Mouse (Mus musculus) thymus, adult 2 months (tissue): ENCODE results near the gene Wdr4. TPM values are rescaled to one million over a fixed set of nuclear protein-coding genes. Genes with fewer than 3 reads are reported as not detected.

Experiments used
- DNase-seq: peaks from one replicate; pipeline ENCODE4 v3.0.0; 2021
- H3K27ac ChIP-seq: fragments of 200-500 bp; 2 replicates; pipeline ENCODE4 v1.5.1; 2012; ENCODE audit warnings: low read length, control low read depth; ENCODE audit not compliant: control insufficient read depth, insufficient read depth
- H3K27me3 ChIP-seq: fragments of 200-500 bp; 2 replicates; pipeline ENCODE4 v1.6.1; 2012; ENCODE audit warnings: mild to moderate bottlenecking, low read length, moderate library complexity, mixed read lengths; ENCODE audit not compliant: control insufficient read depth, insufficient read depth
- H3K36me3 ChIP-seq: fragments of 200-500 bp; 2 replicates; pipeline ENCODE4 v1.6.1; 2012; ENCODE audit warnings: mild to moderate bottlenecking, low read length, moderate library complexity; ENCODE audit not compliant: control insufficient read depth, insufficient read depth
- H3K4me1 ChIP-seq: fragments of 200-500 bp; replicated peaks from 2 replicates; pipeline ENCODE4 v1.6.1; 2012; ENCODE audit warnings: low read length; ENCODE audit not compliant: control insufficient read depth, insufficient read depth
- H3K4me3 ChIP-seq: fragments of 200-500 bp; 2 replicates; pipeline ENCODE4 v1.5.1; 2012; ENCODE audit warnings: mild to moderate bottlenecking, low read length, control low read depth, moderate library complexity; ENCODE audit not compliant: control insufficient read depth, insufficient read depth
- CTCF ChIP-seq: fragments of 200-500 bp; IDR thresholded peaks from 2 replicates; pipeline ENCODE4 v1.5.1; 2012; ENCODE audit warnings: mild to moderate bottlenecking, control low read depth, low read length, moderate library complexity, borderline replicate concordance; ENCODE audit not compliant: control insufficient read depth, poor library complexity, insufficient read depth; ENCODE audit errors: extremely low read depth
- POLR2A ChIP-seq: fragments of 200-500 bp; IDR thresholded peaks from 2 replicates; pipeline ENCODE4 v1.6.1; 2012; ENCODE audit warnings: mild to moderate bottlenecking, low read length, control low read depth, moderate library complexity; ENCODE audit not compliant: control insufficient read depth, poor library complexity, insufficient read depth; ENCODE audit errors: extremely low read depth
- WGBS: fragments of 180-500 bp; shearing (Covaris S2); methylation state at CpG from one replicate; pipeline ENCODE4 v1.1.7; 2018; 5-methylcytosine and 5-hydroxymethylcytosine counted together
- polyA plus RNA-seq: library from polyadenylated mRNA; depleted of rRNA; stranded (reverse); fragments of >200 nt; gene quantifications from 2 replicates; pipeline ENCODE4 v1.2.3, GENCODE M21; 2012

Wdr4 gene
- polyA plus RNA-seq, 1 experiment: 36.5 TPM

- Histone ChIP-seq H3K4me3 (no peak overlapping the region), H3K27ac (peak overlapping the region; percentile 8), H3K36me3 (0 out of 2 replicates have a peak, but pooled peaks cover 4% of the 10 kb centered on the region), H3K27me3 (no peaks in the 10 kb centered on the region), H3K4me1 (peaks cover 9% of the 10 kb centered on the region)
- DNase-seq: no peak
- TF ChIP-seq CTCF (no peak), POLR2A (no peak)
- WGBS: 37% methylated on average over 3 of the region's 3 CpGs
Measured at GRCm38 (mm10) chr17:31520895-31521294, 1.1 kb upstream of the Wdr4 start.

GRCm38 (mm10) chr17:31519344-31519945 lies 335 bp downstream of the Wdr4 start:
- Histone ChIP-seq H3K4me1 (peaks cover 9% of the 10 kb centered on the region), H3K4me3 (peak overlapping the region; percentile 25), H3K36me3 (no peaks in the 10 kb centered on the region), H3K27ac (peak overlapping the region; percentile 28; the same call in 1 of the 2 replicates), H3K27me3 (no peaks in the 10 kb centered on the region)
- WGBS: 4% methylated on average over 7 of the region's 7 CpGs
- TF ChIP-seq POLR2A (no peak), CTCF (no peak)
- DNase-seq: no peak

GRCm38 (mm10) chr17:31514696-31515095 lies 5.1 kb downstream of the Wdr4 start:
- Histone ChIP-seq H3K4me1 (peaks cover 2% of the 10 kb centered on the region; the same call in 1 of the 2 replicates), H3K36me3 (no peaks in the 10 kb centered on the region), H3K27ac (no peak overlapping the region), H3K27me3 (no peaks in the 10 kb centered on the region), H3K4me3 (no peak overlapping the region)
- no peak for DNase-seq
- WGBS: 67% methylated on average over 1 of the region's 1 CpGs
- no peak for TF ChIP-seq POLR2A
- no peak for TF ChIP-seq CTCF

- no peak for TF ChIP-seq CTCF
- no peak for TF ChIP-seq POLR2A
- H3K36me3 ChIP-seq: no peaks in the 10 kb centered on the region
- H3K4me1 ChIP-seq: peaks cover 2% of the 10 kb centered on the region; the same call in 1 of the 2 replicates
- peak overlapping the region; percentile 54 for H3K4me3 ChIP-seq
- WGBS: 17% methylated on average over 6 of the region's 6 CpGs
- DNase-seq: no peak
- no peaks in the 10 kb centered on the region for H3K27me3 ChIP-seq
- no peak overlapping the region for H3K27ac ChIP-seq
Measured at GRCm38 (mm10) chr17:31512593-31512992, 7.2 kb downstream of the Wdr4 start.

- Histone ChIP-seq H3K4me1 (peaks cover 2% of the 10 kb centered on the region; the same call in 1 of the 2 replicates), H3K4me3 (peak overlapping the region; percentile 54), H3K27me3 (no peaks in the 10 kb centered on the region), H3K36me3 (no peaks in the 10 kb centered on the region), H3K27ac (no peak overlapping the region)
- under 1% methylated on average over 56 of the region's 56 CpGs for WGBS
- DNase-seq: peak; percentile 86
- TF ChIP-seq CTCF: peak; percentile 42; the same call in 1 of the 2 replicates
- TF ChIP-seq POLR2A: peak; percentile 33; the same call in 1 of the 2 replicates
Measured at GRCm38 (mm10) chr17:31511792-31512495, 7.8 kb downstream of the Wdr4 start.

GRCm38 (mm10) chr17:31510944-31511343 lies 8.8 kb downstream of the Wdr4 start:
- Histone ChIP-seq H3K36me3 (no peaks in the 10 kb centered on the region), H3K4me1 (peaks cover 2% of the 10 kb centered on the region; the same call in 1 of the 2 replicates), H3K27me3 (no peaks in the 10 kb centered on the region), H3K4me3 (no peak overlapping the region), H3K27ac (no peak overlapping the region)
- TF ChIP-seq CTCF (no peak), POLR2A (no peak)
- DNase-seq: no peak
- 96% methylated on average over 6 of the region's 6 CpGs for WGBS
